Mouse (Mus musculus): ENCODE data around the gene Tubb5. TPM values are rescaled to one million over a fixed set of nuclear protein-coding genes. Genes with fewer than 3 reads are reported as not detected.
A peak's percentile ranks its signal among the peaks of the same experiment; 100 is the strongest.

Gene Tubb5
- polyA plus RNA-seq, 1 experiment from 2014 or later, result 1,543 TPM

DNA sequence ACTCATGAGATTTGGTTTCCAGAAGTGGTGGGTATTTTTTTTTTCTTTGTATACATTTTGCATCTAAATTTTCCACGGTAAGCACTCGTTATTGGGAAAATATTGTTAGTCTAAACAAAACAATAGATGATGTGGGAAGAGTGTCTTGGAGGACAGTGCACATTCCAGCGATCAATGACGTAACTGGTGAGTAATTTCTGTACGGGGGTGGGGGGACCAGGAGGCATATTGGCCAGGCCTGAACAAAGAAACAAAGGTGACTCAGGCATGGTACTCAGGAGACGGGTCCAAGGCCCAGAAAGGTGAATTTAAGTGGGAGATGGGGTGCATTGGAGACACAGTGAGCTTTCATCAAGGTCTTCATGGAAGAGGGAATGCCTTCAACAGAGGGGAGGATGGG is 42.5 kb downstream of the Tubb5 start:
- ATAC-seq (ENCODE audit: low FRiP score) (no peak), DNase-seq (ENCODE audit: low spot score, missing footprints) (no peak)
- H3K9ac ChIP-seq (ENCODE audit: low read length), result no peak overlapping the region
- no peaks in the 10 kb centered on the region for H3K27me3 ChIP-seq (ENCODE audit: control insufficient read depth, insufficient read depth, low read length)
- no peaks in the 10 kb centered on the region for H3K4me1 ChIP-seq (ENCODE audit: control insufficient read depth, insufficient read depth, low read length)
- H3K27ac ChIP-seq (ENCODE audit: low read depth, low read length), result no peak overlapping the region
- no peak overlapping the region for H3K4me3 ChIP-seq (ENCODE audit: low read depth, low read length)
- WGBS, result 87% methylated on average over 6 of the region's 6 CpGs
- H3K4me2 ChIP-seq, result no peak overlapping the region
- H3K36me3 ChIP-seq (ENCODE audit: control insufficient read depth, insufficient read depth, low read length), result no peaks in the 10 kb centered on the region
- no peaks in the 10 kb centered on the region for H3K9me3 ChIP-seq (ENCODE audit: control insufficient read depth, low read length)

DNA sequence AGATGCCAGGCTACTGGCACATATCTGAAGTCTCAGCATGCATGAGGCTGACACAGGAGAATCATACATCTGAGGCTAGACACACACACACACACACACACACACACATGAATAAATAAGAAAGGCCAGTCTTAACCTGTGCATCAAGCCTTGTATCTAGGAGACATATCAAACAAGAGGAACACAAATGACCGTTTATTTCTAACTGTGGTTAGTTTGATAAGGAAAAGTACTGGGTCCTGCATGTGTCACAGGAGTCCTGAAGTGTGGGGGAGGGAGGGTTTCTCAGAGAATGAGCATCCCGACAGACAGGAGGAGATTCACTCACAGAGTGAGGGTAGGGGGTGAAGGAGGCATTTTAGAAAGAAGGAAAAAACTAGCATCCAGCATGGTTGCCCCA is 43.0 kb downstream of the Tubb5 start:
- H3K4me3 ChIP-seq (ENCODE audit: low read depth, low read length), result no peak overlapping the region
- no peaks in the 10 kb centered on the region for H3K27me3 ChIP-seq (ENCODE audit: control insufficient read depth, insufficient read depth, low read length)
- H3K9me3 ChIP-seq (ENCODE audit: control insufficient read depth, low read length), result no peaks in the 10 kb centered on the region
- H3K27ac ChIP-seq (ENCODE audit: low read depth, low read length), result no peak overlapping the region
- H3K36me3 ChIP-seq (ENCODE audit: control insufficient read depth, insufficient read depth, low read length), result no peaks in the 10 kb centered on the region
- DNase-seq (ENCODE audit: low spot score, missing footprints) (no peak), ATAC-seq (ENCODE audit: low FRiP score) (no peak)
- H3K9ac ChIP-seq (ENCODE audit: low read length), result no peak overlapping the region
- H3K4me1 ChIP-seq (ENCODE audit: control insufficient read depth, insufficient read depth, low read length), result no peaks in the 10 kb centered on the region
- 52% methylated on average over 2 of the region's 2 CpGs for WGBS
- H3K4me2 ChIP-seq, result no peak overlapping the region

DNA sequence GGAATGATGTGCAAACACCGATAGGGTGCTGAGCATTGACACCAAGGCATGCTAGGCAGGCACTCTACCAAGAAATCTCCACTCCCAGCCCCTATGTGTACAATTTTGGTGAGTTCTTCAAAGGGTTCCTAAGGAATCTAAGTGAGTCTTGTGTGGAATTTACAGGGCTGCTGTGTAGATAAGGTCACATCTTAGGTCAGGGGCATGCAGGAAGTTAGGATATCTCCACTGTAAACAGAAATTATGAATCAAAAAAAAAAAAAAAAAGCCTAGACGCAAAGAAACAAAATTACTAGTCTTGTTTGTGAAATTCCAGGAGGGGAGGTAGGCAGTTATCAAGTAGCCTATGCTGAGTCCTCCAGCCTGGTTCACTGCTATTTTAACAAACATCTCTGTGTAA is 45.3 kb downstream of the Tubb5 start:
- Histone ChIP-seq H3K4me1 (ENCODE audit: control insufficient read depth, insufficient read depth, low read length) (no peaks in the 10 kb centered on the region), H3K27ac (ENCODE audit: low read depth, low read length) (no peak overlapping the region), H3K9me3 (ENCODE audit: control insufficient read depth, low read length) (no peaks in the 10 kb centered on the region), H3K36me3 (ENCODE audit: control insufficient read depth, insufficient read depth, low read length) (no peaks in the 10 kb centered on the region), H3K4me2 (no peak overlapping the region), H3K9ac (ENCODE audit: low read length) (no peak overlapping the region), H3K4me3 (ENCODE audit: low read depth, low read length) (no peak overlapping the region), H3K27me3 (ENCODE audit: control insufficient read depth, insufficient read depth, low read length) (no peaks in the 10 kb centered on the region)
- ATAC-seq (ENCODE audit: low FRiP score), result no peak
- 86% methylated on average over 2 of the region's 2 CpGs for WGBS
- DNase-seq (ENCODE audit: low spot score, missing footprints), result no peak

DNA sequence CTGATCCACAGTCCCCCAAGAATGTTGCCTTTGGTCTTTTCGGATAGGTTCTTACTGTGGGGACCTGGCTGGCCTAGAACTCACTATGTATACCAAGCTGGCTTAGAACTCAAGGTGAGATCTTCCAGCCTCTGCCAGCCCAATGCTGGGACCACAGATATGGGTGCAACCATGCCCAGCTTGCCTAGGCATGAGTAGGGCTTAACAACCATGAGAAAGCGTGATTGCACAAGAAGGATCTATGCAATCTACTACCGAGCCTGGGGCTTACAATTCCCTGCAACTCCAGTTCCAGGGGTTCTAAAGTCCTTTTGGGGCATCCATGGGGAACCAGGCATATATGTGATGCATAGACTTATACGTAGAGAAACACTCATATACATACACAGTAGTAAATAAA is 47.2 kb downstream of the Tubb5 start:
- DNase-seq (ENCODE audit: low spot score, missing footprints) (peak; percentile 10), ATAC-seq (ENCODE audit: low FRiP score) (no peak)
- no peaks in the 10 kb centered on the region for H3K4me1 ChIP-seq (ENCODE audit: control insufficient read depth, insufficient read depth, low read length)
- no peak overlapping the region for H3K4me3 ChIP-seq (ENCODE audit: low read depth, low read length)
- no peaks in the 10 kb centered on the region for H3K27me3 ChIP-seq (ENCODE audit: control insufficient read depth, insufficient read depth, low read length)
- no peak overlapping the region for H3K27ac ChIP-seq (ENCODE audit: low read depth, low read length)
- no peak overlapping the region for H3K9ac ChIP-seq (ENCODE audit: low read length)
- H3K36me3 ChIP-seq (ENCODE audit: control insufficient read depth, insufficient read depth, low read length), result no peaks in the 10 kb centered on the region
- no peaks in the 10 kb centered on the region for H3K9me3 ChIP-seq (ENCODE audit: control insufficient read depth, low read length)
- H3K4me2 ChIP-seq, result no peak overlapping the region
- 86% methylated on average over 4 of the region's 4 CpGs for WGBS

DNA sequence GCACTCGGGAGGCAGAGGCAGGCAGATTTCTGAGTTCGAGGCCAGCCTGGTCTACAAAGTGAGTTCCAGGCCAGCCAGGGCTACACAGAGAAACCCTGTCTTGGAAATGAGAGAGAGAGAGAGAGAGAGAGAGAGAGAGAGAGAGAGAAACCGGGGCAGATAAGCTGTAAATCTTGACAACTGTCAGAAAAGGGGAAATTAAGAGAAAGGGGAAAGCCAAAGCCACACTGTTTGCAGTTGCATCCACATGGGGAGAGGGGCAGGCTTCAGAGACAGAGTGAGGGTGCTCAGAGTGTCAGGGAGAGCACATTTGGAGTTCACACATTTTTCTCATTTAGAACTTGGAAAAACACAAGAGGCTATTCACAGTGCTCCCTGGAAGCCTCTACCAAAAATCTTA is 50.1 kb downstream of the Tubb5 start:
- Histone ChIP-seq H3K27ac (ENCODE audit: low read depth, low read length) (no peak overlapping the region), H3K4me1 (ENCODE audit: control insufficient read depth, insufficient read depth, low read length) (no peaks in the 10 kb centered on the region), H3K4me3 (ENCODE audit: low read depth, low read length) (no peak overlapping the region), H3K27me3 (ENCODE audit: control insufficient read depth, insufficient read depth, low read length) (no peaks in the 10 kb centered on the region), H3K9ac (ENCODE audit: low read length) (no peak overlapping the region), H3K9me3 (ENCODE audit: control insufficient read depth, low read length) (no peaks in the 10 kb centered on the region), H3K4me2 (no peak overlapping the region), H3K36me3 (ENCODE audit: control insufficient read depth, insufficient read depth, low read length) (no peaks in the 10 kb centered on the region)
- no peak for DNase-seq (ENCODE audit: low spot score, missing footprints)
- no peak for ATAC-seq (ENCODE audit: low FRiP score)
- 73% methylated on average over 3 of the region's 3 CpGs for WGBS

DNA sequence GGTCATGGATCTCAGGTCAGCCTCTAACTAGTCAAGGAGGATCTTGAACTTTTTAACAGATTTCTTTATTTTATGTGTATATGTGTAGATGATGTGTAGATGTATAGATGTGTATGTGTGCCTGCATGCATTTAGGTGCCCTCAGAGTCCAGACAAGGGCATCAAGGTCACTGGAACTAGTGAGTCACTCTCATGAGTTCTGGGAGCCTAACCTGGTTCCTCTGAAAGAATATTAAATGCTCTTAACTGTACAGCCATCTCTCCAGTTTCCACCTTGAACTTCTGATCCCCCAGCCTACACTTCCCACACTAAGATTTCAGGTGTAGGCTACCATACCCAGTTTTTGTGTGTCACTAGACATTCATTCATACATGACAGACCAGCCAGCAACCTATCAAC is 50.6 kb downstream of the Tubb5 start:
- no peak overlapping the region for H3K27ac ChIP-seq (ENCODE audit: low read depth, low read length)
- no peaks in the 10 kb centered on the region for H3K36me3 ChIP-seq (ENCODE audit: control insufficient read depth, insufficient read depth, low read length)
- no peaks in the 10 kb centered on the region for H3K27me3 ChIP-seq (ENCODE audit: control insufficient read depth, insufficient read depth, low read length)
- H3K9me3 ChIP-seq (ENCODE audit: control insufficient read depth, low read length), result no peaks in the 10 kb centered on the region
- no peaks in the 10 kb centered on the region for H3K4me1 ChIP-seq (ENCODE audit: control insufficient read depth, insufficient read depth, low read length)
- no peak overlapping the region for H3K4me3 ChIP-seq (ENCODE audit: low read depth, low read length)
- H3K9ac ChIP-seq (ENCODE audit: low read length), result no peak overlapping the region
- ATAC-seq (ENCODE audit: low FRiP score) (no peak), DNase-seq (ENCODE audit: low spot score, missing footprints) (no peak)
- no peak overlapping the region for H3K4me2 ChIP-seq

DNA sequence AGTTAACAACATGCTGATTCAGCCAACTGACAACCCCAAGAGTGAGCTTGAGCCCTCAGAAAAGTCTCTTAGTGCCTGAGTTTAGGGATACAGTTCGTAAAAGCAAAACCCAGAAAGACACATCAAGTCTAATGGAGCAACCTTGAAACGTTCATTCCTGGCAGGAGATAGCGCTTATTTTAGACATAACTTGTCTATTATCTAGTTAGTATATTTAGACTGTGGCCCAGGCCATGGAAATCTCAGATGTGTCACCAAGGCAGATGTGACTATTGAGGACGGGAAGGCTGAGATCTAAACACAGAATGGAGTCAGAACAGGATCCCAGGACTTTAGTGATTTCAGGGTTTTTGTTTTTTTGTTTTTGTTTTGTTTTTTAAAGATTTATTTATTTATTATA is 53.0 kb downstream of the Tubb5 start:
- no peaks in the 10 kb centered on the region for H3K9me3 ChIP-seq (ENCODE audit: control insufficient read depth, low read length)
- no peak overlapping the region for H3K4me2 ChIP-seq
- H3K27me3 ChIP-seq (ENCODE audit: control insufficient read depth, insufficient read depth, low read length), result no peaks in the 10 kb centered on the region
- no peak overlapping the region for H3K9ac ChIP-seq (ENCODE audit: low read length)
- no peak for DNase-seq (ENCODE audit: low spot score, missing footprints)
- ATAC-seq (ENCODE audit: low FRiP score), result no peak
- no peaks in the 10 kb centered on the region for H3K4me1 ChIP-seq (ENCODE audit: control insufficient read depth, insufficient read depth, low read length)
- H3K27ac ChIP-seq (ENCODE audit: low read depth, low read length), result no peak overlapping the region
- H3K4me3 ChIP-seq (ENCODE audit: low read depth, low read length), result no peak overlapping the region
- no peaks in the 10 kb centered on the region for H3K36me3 ChIP-seq (ENCODE audit: control insufficient read depth, insufficient read depth, low read length)
- 90% methylated on average over 4 of the region's 4 CpGs for WGBS

DNA sequence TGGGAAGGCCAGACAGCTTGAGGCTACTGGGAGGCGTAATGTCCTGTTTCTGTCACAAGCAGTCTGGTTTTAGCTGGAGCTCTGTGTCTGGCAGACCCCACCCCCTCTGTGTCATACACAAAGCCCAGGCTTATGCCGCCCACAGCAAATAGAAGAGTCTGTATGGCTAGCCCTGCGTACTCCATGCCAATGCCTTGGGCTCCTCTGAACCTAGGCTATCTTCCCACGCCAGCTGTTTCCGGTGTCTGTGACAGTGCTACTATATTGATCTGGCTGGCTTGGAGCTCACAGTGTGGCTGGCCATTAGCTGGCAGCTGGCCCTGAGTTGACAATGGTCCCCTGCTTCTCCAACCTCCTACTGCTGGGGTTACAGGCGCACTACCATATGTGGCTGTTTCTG is 54.2 kb downstream of the Tubb5 start:
- Histone ChIP-seq H3K27ac (ENCODE audit: low read depth, low read length) (no peak overlapping the region), H3K4me2 (no peak overlapping the region), H3K36me3 (ENCODE audit: control insufficient read depth, insufficient read depth, low read length) (no peaks in the 10 kb centered on the region), H3K9ac (ENCODE audit: low read length) (no peak overlapping the region), H3K9me3 (ENCODE audit: control insufficient read depth, low read length) (no peaks in the 10 kb centered on the region), H3K4me1 (ENCODE audit: control insufficient read depth, insufficient read depth, low read length) (no peaks in the 10 kb centered on the region), H3K27me3 (ENCODE audit: control insufficient read depth, insufficient read depth, low read length) (no peaks in the 10 kb centered on the region), H3K4me3 (ENCODE audit: low read depth, low read length) (no peak overlapping the region)
- ATAC-seq (ENCODE audit: low FRiP score) (no peak), DNase-seq (ENCODE audit: low spot score, missing footprints) (no peak)
- 87% methylated on average over 6 of the region's 6 CpGs for WGBS
